Mouse (Mus musculus) adrenal gland, postnatal 25 days (tissue): ENCODE data around the gene Ankmy1. TPM values are rescaled to one million over a fixed set of nuclear protein-coding genes. Genes with fewer than 3 reads are reported as not detected.
A peak's percentile ranks its signal among the peaks of the same experiment; 100 is the strongest.

Experiments used
- DNase-seq: peaks from one replicate; pipeline ENCODE4 v3.0.0; 2021; ENCODE audit warnings: mixed read lengths
- total RNA-seq: library from RNA; stranded (reverse); gene quantifications from 2 replicates; pipeline ENCODE4 v1.2.3, GENCODE M21; 2021

Ankmy1 gene
- total RNA-seq, 1 experiment from 2014 or later: 1.5 TPM

DNA sequence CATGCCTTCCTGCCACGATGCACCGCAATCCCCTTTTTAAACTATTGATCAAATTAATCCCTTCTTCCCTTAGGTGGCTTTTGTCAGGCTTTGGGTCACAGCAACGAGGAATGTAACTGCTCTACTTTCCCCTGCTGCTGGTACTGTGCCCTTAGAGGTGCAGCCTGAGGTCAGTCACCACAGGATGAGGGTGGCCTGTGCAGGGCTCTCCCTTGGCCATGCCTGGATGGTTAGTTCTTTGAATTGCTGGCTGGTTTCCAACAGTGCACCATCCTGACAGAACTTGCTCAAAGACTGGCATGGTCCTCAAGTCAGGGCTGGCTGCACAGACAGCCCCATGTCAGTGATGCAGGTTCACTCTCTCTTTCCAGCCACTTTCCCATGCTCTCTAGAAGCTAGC lies 28.7 kb downstream of the Ankmy1 start:
- no peak for DNase-seq

DNA sequence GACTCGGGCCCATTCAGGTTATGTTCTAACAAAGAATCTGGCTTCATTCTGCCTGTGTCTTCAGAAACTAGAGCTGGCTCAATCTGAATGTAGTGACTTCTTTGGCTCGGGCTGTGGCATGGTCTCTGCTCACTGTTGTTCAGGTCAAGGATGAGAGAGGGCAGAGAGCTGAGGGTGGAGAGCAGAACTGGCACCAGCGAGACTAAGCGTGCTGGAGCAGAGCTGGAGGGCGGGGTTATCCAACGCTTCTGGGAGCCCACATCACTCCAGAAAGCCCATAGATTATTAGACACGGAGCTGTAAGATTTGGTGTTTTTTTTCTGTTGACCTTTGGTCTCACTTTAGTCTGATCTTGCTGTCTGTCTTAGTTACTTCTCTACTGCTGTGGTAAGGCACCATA lies 30.0 kb downstream of the Ankmy1 start:
- no peak for DNase-seq

DNA sequence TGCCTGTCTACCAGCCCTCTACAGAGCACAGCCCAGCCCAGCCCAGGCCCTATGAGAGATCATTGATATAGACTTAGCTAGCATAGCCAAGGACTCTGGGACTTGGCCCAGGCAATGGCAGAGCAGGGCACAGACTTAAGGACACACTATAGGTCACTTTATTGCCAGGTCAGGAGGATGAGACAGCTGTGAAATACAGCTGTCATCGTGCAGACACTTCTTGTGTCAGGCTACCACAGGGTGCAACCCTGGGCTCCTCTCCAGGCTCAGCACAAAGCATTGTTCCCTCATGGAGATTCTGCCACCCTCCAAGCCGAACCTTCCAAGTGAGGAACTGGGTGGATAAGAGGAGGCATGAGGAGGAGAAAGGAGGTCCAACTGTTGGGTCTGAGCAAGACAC lies 32.7 kb downstream of the Ankmy1 start:
- no peak for DNase-seq

DNA sequence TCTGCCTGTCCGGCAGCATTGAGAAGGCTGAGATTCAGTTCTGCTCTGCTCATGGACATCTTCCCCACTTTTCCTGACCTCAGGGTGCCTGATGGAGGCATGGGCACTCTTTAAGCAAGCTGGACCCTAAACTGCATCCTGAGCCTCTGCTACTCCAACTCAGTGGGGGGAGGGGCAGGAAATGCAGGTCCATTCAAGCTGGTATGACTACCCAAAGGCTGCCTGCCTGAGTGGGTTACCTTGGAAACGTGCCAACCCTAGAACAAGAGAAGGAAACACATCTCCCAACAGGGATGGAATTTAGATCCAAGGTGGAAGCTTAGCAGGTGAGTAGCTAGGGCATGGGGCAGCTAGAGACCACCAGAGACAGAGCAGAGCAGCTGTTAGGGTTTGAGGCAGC lies 36.5 kb downstream of the Ankmy1 start:
- no peak for DNase-seq

DNA sequence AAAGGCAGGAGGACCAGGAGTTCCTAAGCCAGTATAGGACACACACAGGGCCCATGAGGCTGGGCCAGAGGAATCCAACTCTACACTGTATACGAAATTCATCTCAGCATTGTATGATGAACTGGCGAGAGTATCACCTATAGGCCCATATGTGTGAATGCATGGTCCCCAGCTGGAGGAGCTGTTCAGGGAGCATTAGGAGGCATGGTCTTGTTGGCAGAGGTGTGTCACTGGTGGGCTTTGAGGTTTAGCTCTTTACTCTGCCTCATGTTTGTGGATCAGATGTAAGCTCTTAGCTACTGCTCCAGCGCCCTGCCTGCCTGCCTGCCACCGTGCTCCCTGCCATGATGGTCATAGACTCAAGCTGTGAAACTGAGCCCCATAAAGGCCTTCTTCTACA lies 39.4 kb downstream of the Ankmy1 start:
- no peak for DNase-seq

DNA sequence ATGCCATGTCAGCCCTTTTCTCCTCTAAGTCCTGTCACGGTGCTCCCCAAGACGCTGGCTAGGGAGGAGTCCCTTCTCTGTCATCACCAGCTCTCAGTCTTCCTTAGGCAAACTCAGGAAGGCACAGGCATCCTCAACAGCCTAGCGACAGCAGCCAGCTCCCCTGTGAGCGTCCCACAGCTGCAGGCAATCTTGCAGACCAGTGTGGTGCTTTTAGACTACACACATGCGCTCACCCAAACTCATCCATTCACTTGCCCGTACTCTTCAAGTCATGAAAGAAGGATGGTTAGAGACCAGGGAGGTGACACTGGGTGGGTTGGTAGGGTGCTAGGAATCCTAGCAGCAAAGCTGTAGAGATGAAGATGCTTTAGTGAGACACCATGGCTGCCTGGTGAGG lies 41.2 kb downstream of the Ankmy1 start:
- DNase-seq: no peak

DNA sequence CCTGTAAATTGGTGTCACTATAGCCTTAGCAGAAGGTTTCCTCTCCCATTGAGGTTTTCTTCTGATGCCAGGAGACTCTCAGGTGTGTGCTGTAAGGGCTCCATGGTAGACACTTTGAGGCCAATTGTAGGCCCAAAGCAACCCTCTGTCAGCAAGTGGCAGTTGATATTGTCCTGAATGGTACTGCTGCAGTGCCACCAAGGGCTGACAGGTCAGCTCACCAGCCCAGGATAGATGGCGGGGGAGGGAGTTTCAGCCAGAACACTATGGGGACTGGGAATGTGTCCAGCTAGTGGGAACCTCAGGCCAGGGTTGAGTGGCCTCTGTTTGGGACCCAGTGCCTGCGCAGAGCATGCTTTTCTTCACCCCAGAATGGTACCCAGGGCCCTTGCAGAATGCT lies 50.3 kb downstream of the Ankmy1 start:
- DNase-seq: no peak

DNA sequence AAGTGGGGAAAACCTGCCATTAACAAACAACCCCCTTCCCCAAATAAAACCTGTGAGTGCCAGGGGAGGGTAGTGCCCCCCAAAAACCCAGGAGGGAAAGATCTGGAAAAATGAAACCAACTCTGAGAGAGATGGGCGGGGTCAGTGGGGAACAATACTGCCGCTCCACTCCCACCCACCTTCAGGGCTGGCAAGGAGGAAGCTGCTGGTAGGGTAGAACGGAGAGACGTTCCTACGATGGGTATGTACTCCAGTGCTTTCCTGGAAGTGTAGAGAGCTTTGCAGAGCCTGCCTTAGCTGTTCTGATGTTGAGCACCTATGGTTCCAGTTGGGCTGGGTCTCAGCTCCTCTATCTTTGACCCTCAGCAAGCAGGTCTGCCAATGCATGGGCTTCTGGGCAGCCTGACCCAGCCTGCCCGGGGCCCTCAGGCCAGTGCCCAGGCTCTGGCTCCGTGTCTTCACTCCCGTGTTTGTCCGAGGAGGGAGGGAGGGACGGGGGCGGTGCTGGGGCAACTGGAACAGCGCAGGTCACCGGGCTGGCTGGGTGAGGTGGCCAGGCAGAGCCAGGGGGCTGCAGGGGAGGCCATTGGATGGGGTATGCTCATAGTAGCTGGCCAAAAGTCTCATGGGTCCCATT lies 52.6 kb downstream of the Ankmy1 start:
- DNase-seq: no peak

DNA sequence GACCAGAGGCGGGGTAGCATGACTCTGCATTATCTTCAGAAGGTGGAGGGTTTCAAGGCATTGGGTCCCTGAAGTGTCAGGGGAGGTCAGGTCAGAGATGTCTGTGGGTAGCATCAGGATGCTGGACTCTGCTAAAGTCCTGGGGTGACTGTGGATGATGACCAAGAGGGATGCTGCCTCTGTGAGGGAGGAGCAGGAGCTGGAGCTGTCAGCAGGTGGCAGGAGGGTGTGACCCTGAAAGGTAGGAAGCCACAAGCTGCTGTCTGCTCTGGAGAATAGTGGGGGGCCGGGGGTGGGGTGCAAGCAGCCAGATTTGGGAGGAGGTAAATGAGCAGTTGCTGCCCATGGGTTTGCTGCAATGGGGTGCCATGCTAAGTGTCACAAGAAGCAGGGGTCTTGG lies 53.2 kb downstream of the Ankmy1 start:
- no peak for DNase-seq

DNA sequence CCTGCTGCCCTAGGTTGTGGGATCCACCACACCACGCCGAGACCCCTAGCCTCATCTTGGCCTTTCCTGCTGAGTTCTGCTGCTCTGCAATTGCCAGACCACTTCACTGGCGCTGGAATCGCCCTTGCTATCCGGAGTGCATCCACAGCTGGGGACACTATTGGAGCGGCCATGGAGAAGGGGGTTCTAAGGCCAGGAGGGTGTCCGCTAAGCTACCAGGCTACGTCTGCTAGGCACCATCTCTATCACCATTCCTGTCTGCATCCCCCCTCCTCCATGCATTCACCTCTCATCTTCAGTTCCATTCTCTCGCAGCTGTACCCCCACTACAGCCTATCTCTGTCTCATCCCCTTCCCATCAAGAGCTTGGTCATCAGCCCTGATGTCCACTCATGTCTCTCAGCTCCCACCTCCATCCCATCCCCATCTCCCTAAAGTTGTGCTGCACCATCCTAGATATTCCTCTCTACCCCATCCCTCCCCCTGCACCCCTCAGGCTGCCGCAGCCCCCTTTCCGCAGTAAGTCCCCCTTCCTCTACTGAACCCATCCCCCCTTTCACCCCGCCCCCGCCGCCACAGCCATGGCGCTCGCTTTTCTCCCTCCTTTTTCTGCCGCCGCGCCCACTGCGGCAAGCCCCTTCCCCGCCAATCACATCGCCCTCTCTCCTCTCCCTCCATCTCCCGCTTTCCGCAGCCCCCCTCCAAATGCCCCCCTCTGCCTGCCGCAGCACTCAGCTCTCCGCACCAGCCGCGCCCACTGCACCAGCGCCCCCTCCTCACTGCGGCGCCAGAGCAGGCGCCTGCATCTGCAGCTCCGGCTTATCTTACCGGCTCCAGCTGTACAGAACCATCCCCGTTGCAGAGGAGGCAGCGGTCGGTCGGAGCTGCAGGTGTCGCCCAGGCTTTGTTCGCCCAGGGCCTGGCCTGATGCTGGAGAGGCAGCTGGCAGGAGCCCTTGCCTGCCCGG lies 54.5 kb downstream of the Ankmy1 start:
- no peak for DNase-seq

DNA sequence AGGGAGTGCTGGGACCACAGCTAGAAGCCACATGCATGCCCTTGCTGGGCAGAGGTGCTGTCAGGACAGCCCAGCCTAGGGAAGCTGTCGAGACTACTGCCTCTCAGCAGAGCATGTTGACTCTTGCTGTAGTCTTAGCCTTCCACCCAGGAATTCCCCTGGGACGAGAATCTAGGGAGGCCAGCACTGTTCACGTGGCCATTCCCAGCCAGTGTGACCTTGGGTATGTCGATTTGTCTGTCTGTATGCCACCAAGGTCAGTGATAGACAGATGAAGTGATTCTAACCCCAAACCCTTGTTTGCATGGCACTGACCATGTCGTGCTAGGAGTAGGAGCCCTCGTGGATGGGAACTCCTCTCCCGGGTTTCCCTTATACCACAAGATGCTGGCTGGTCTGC lies 56.8 kb downstream of the Ankmy1 start:
- no peak for DNase-seq

DNA sequence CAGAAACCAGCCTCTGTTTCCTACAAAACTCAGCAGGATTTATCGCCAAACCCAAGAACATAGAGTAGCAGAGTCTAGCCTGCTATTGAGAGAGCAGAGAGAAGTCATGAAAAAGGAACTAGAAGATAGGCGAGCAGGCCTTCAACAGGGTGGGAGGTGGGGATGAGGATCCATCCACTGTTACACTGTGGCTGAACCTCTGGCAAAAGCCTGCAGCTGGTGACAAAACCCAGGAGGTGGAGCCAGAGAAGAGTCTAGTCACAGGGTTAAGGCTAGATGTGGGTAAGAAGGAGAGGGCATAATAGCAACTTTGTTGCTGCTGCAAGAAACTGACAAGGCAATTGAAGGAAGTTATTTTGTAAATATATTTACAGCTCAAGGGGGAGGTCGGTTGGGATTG lies 61.3 kb downstream of the Ankmy1 start:
- no peak for DNase-seq

DNA sequence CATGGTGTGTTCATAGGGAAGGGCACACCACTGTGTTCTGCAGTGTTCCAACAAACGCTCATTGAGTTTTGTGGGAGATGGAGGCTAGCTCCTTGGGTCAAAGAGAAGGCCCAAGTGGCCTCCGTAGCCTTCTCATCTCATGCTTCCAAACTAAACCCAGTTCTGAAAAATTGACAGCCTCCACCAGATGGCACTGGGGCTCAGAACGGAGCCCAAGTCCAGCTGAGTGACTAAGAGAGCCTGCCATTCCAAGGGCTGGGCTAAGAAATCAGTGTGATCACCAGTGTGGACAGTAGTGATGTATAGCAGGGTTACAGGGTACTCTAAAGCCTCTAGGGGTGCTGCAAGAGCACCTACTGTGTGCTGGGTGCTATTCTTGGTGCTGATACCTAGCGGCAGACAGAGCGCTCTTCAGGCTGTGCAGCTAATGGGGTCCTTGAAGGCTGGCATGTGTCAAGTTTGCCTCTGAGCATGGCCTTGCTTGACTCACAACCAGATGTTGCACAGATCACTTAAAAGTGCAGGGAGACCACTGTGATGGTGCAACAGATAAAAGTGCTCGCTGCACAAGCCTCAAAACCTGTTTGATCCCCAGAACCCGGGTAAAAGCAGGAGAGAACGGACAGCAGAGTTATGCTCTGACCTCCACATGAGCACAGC lies 62.3 kb downstream of the Ankmy1 start:
- DNase-seq: peak; percentile 51

DNA sequence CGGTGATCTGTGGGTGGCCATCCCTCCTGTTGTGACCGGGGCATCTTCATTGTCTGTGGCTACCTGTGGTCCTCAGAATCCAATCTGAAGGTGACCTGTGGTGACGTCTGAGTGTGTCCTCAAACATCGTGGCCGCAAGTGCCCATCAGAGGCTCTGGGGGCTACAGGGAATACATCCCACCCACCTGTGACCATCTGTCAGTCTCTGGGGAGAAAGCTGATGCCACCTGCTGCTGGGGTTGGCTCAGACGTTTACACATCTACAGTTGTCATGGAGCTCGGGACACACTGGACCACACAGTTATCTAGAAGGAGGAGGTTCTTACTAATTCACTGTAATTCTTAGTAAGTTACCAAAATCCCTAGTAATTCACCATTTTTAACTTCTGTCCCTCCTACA lies 63.5 kb downstream of the Ankmy1 start:
- DNase-seq: no peak

DNA sequence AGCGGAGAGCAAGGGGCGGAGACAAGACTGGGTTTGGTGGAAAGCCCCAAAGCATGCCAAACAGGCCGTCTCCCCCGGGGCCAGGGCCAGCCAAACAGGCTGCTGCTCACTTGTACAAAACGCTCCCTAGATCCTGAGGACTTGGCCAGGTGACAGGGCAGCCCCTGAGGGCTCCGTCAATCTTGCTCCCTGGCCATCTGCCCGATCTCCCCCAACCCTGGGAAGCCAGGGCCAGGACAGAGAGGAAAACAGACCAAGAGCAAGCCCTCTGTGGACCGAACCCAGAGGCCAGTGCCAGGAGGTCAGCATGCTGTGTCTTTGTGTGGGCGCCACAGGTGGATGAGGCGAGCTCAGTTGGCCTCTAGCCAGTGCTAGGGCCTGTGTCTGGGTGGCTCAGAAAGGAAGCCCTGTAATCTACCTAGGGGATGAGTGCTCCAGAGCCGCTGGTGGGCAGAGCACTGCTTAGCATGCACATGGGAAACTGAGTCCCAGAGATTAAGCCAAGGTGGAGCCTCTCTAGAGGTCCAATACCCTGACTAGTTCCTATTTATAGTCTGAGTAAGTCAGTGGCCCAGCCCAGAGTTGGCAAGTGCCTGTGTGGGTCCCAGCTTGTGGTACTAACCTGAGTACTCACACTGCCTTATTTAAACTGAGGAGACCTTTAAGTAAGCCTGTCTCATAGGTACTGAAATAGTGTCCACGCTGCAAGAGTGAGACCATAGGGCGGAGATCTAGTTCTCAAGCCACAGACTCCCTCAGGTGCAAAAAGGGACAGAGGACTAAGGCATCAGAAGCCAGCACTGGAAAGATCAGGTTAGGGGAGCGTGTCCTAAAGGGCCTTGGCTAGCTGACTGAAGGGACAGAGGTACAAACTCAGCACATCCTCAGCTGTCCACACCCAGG lies 64.5 kb downstream of the Ankmy1 start:
- peak; percentile 60 for DNase-seq

DNA sequence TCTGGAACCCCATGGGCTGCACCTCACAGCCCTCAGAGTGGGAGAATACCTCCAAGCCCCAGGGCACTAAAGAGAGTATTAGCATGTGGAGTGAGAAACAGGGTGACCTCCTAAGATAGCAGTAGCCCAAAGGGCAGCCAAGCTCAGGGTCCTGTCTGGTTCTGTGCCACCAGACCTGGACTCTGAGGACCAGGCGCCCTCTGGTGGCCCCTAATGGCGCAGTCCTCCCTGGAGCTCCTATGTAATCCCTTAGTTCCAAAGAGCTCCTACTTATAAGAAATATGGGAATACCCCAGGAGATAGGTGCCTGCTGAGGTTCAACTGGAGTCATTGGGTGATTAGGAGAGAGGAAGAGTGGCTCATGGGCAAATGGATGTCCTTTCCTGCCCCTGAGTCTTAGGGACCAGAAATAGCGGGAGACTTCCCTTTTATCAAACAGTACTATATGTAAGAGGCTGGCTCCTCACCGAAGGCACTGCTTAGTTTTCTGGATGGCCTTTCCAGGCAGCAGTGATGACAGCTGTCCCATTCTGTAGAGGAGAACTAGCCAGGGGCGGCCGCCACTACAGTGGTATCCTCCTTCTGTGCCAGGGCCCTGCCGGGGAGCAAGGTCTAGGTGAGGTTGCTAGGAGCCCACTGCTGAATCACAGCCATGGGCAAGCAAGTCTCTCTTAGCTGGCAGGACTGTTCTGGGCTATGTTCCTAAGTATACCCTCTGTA lies 68.6 kb downstream of the Ankmy1 start:
- DNase-seq: peak; percentile 86

DNA sequence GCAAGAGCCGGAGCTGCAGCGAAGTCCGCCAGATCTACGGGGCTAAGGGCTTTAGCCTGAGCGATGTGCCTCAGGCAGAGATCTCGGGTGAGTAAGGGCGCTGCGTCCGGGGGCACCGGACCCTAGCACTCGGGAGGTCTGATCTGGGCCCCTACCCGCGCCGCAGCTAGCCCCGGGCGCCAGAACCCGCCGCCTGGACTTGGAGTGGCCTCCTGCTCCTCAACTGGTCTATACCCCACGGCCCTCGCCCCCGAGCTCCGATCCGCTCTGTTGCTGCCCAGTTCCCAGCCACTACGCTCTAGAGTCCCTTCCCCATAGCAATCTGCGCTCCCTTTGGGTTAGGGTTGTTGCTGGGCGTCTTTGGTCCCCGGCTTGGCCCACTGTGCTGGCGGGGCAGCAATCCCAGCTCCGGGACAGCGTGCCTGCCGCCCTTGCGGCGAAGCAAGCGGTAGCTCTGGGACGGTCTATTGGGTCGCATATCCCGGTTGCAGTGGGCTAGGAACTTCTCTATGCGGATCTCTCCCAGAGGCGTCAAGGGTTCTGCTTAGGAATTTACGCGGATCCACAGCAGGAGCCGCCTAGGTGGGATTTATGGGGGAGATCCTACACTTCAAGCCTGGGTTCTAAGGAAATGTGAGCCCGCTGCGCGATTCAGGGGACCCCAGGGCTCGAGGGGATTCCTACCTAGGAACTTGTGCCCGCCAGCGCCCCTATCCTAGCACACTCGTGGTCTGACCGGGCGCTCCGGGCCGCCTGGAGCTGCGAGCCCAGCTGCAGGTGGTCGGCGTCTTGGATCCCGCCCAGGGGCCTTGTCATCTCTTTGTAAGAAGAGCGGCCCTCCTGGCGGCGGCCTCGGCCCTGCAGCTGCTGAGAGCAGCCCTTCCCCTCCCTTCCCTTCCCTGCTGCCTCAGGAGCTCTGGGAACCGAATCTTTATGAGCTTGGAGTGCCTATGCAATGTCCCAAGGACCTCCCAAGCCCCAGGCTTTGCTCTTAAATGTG lies 70.4 kb downstream of the Ankmy1 start:
- DNase-seq: peak; percentile 54

DNA sequence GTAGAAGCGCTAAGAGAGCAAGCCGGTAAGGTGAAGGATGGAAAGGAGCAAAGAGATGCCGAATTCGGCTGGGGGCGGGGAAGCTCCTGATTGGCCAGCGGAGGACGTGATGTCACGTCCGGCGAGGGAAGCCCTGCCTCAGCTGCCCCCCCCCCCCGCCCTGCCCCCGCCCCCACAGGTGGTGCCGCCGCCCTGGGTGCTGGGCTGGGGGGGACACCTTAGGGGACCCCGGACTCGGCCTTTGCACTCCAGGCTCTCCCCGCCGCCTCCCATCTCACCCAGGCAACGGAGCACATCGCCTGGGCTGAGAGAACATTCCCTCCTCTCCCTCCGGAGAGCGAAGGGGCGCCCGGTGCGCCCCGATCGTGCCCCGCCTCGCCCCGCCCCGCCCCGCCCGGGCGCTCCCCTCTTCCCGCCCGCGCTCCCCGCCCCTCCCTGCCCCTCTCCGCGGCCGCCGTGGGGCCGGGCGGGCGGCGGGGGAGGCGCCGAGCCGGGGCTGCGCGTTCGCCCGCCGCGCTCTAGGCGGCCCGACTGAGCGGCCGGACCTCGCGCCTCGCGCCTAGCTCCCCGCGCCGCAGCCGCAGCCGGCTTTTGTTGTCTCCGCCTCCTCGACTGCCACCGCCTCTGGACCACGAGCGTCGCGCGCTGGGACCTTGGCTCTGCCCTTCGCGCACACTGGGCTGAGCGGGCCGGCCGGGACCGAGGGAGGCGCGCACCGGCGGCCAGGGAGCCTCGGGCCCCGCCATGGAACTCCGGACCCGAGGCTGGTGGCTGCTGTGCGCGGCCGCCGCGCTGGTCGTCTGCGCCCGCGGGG lies 71.3 kb downstream of the Ankmy1 start, which contains the start of gene Gpc1:
TSS of gene Gpc1 (plus strand) at position 458 of the 814 bp plus-strand sequence.
- DNase-seq: peak; percentile 81

DNA sequence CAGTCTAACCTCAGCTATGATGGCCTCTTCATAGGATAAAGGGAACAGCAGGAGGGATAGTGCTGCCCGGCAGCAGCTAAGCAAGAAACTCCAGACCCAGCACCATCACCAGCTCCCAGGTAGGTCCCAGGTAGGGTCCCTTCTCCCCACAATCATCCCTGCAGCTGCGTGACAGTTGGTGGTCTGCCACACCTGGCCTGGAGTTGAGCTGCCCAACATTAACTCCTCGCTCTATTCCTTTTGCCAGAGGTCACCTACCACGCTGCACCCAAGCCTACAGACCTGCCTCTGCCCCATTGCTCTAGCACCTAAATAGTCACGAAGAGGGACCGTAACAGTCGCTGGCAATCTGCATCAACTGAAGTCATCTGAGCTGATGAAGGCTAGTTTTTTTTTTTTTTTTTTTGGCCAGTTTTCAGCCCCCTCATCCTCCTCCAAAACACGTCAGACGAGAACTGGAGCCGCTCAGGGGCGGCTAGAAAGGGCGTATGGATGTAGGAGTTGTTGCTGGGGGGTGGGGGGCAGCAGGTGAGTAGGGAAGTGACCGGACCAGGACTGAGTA lies 72.0 kb downstream of the Ankmy1 start:
- DNase-seq: no peak
